Mouse (Mus musculus): ENCODE results near the gene Zdhhc21. TPM values are rescaled to one million over a fixed set of nuclear protein-coding genes. Genes with fewer than 3 reads are reported as not detected.

The Zdhhc21 gene
- polyA plus RNA-seq, 1 experiment = 3.9 TPM

GRCm38 (mm10) chr4:82762430-82763119, 97.2 kb downstream of the Zdhhc21 start:
- Histone ChIP-seq H3K79me2 (ENCODE audit: control insufficient read depth, insufficient read depth) (no peaks in the 10 kb centered on the region), H3ac (ENCODE audit: control insufficient read depth, insufficient read length, low read depth) (no peak overlapping the region), H3K4me3 (ENCODE audit: insufficient read depth, poor library complexity, severe bottlenecking) (no peak overlapping the region), H3K36me3 (ENCODE audit: control insufficient read depth, insufficient read depth) (no peaks in the 10 kb centered on the region), H3K79me3 (ENCODE audit: low read depth) (no peaks in the 10 kb centered on the region), H3K27me3 (ENCODE audit: control insufficient read depth, insufficient read depth, insufficient read length) (no peaks in the 10 kb centered on the region)
- TF ChIP-seq MYOD1 (IDR thresholded peaks at IDR 0.05; ENCODE audit: control insufficient read depth, insufficient read length, low read depth) = peak; percentile 69
- no peak for TF ChIP-seq CTCF (IDR thresholded peaks at IDR 0.05; ENCODE audit: control insufficient read depth, insufficient read depth, insufficient read length)

GRCm38 (mm10) chr4:82756295-82756626, 103.5 kb downstream of the Zdhhc21 start:
- TF ChIP-seq MYOG (IDR thresholded peaks at IDR 0.05; ENCODE audit: control insufficient read depth, extremely low read depth, insufficient read length) (no peak), MAX (IDR thresholded peaks at IDR 0.05) (no peak), MYOD1 (IDR thresholded peaks at IDR 0.05; ENCODE audit: control insufficient read depth, insufficient read length, low read depth) (no peak), FOSL1 (IDR thresholded peaks at IDR 0.05; ENCODE audit: insufficient read depth, low read length, poor library complexity, severe bottlenecking) (no peak), CTCF (IDR thresholded peaks at IDR 0.05; ENCODE audit: control insufficient read depth, insufficient read depth, insufficient read length) (no peak), USF1 (IDR thresholded peaks at IDR 0.05; ENCODE audit: low read depth) (no peak), CEBPB (IDR thresholded peaks at IDR 0.05; ENCODE audit: low read depth) (no peak)
- Histone ChIP-seq H3K4me3 (ENCODE audit: insufficient read depth, poor library complexity, severe bottlenecking) (no peak overlapping the region), H3K79me3 (ENCODE audit: low read depth) (no peaks in the 10 kb centered on the region), H3K36me3 (ENCODE audit: control insufficient read depth, insufficient read depth) (no peaks in the 10 kb centered on the region), H3K79me2 (ENCODE audit: control insufficient read depth, insufficient read depth) (no peaks in the 10 kb centered on the region), H3K27me3 (ENCODE audit: control insufficient read depth, insufficient read depth, insufficient read length) (no peaks in the 10 kb centered on the region), H3ac (ENCODE audit: control insufficient read depth, insufficient read length, low read depth) (no peak overlapping the region)

GRCm38 (mm10) chr4:82755616-82756294, 104.0 kb downstream of the Zdhhc21 start:
- Histone ChIP-seq H3K4me3 (ENCODE audit: insufficient read depth, poor library complexity, severe bottlenecking) (no peak overlapping the region), H3K27me3 (ENCODE audit: control insufficient read depth, insufficient read depth, insufficient read length) (no peaks in the 10 kb centered on the region), H3K36me3 (ENCODE audit: control insufficient read depth, insufficient read depth) (no peaks in the 10 kb centered on the region), H3K79me2 (ENCODE audit: control insufficient read depth, insufficient read depth) (no peaks in the 10 kb centered on the region), H3ac (ENCODE audit: control insufficient read depth, insufficient read length, low read depth) (no peak overlapping the region), H3K79me3 (ENCODE audit: low read depth) (no peaks in the 10 kb centered on the region)
- TF ChIP-seq CEBPB (IDR thresholded peaks at IDR 0.05; ENCODE audit: low read depth) (no peak), USF1 (IDR thresholded peaks at IDR 0.05; ENCODE audit: low read depth) (no peak), MYOG (IDR thresholded peaks at IDR 0.05; ENCODE audit: control insufficient read depth, extremely low read depth, insufficient read length) (no peak), FOSL1 (IDR thresholded peaks at IDR 0.05; ENCODE audit: insufficient read depth, low read length, poor library complexity, severe bottlenecking) (no peak), MYOD1 (IDR thresholded peaks at IDR 0.05; ENCODE audit: control insufficient read depth, insufficient read length, low read depth) (no peak), MAX (IDR thresholded peaks at IDR 0.05) (no peak), CTCF (IDR thresholded peaks at IDR 0.05; ENCODE audit: control insufficient read depth, insufficient read depth, insufficient read length) (no peak)

Other genes starting within 250 kb of the Zdhhc21 start
- 5.1 TPM for gene Nfib, start 154.2 kb downstream of the Zdhhc21 start, polyA plus RNA-seq (2012; fragmentation: generic; extraction: Trizol)
- gene Cer1, start 25.2 kb upstream of the Zdhhc21 start, polyA plus RNA-seq (2012; fragmentation: generic; extraction: Trizol) = 0.05 TPM
- not detected for gene Frem1, start 192.4 kb upstream of the Zdhhc21 start, polyA plus RNA-seq (2012; fragmentation: generic; extraction: Trizol)

Data from C2C12 (cell line).